Mouse (Mus musculus) midbrain, embryonic 13.5 days (tissue): ENCODE data around the gene Spns2. TPM values are rescaled to one million over a fixed set of nuclear protein-coding genes. Genes with fewer than 3 reads are reported as not detected.

ENCODE experiments used
- ATAC-seq: fragments of 200-750 bp; cut with Nextera tagmentation; 2 replicates; pipeline ENCODE4 v1.8.0; 2017; ENCODE audit warnings: mild to moderate bottlenecking, moderate TSS enrichment, moderate library complexity
- H3K27ac ChIP-seq: fragments of 300-500 bp; sonication (generic); 2 replicates; pipeline ENCODE4 v1.5.1; 2015; ENCODE audit warnings: inconsistent platforms, mild to moderate bottlenecking, moderate library complexity
- H3K27me3 ChIP-seq: fragments of 300-500 bp; sonication (generic); 2 replicates; pipeline ENCODE4 v1.6.1; 2015; ENCODE audit warnings: mild to moderate bottlenecking, inconsistent platforms
- H3K36me3 ChIP-seq: fragments of 300-500 bp; sonication (generic); 2 replicates; pipeline ENCODE4 v1.6.1; 2015; ENCODE audit warnings: mild to moderate bottlenecking, inconsistent platforms
- H3K4me1 ChIP-seq: fragments of 300-500 bp; sonication (generic); replicated peaks from 2 replicates; pipeline ENCODE4 v1.6.1; 2015; ENCODE audit warnings: inconsistent platforms
- H3K4me2 ChIP-seq: fragments of 300-500 bp; sonication (generic); replicated peaks from 2 replicates; pipeline ENCODE4 v1.6.1; 2015; ENCODE audit warnings: moderate library complexity, mild to moderate bottlenecking, inconsistent platforms
- H3K4me3 ChIP-seq: fragments of 300-500 bp; sonication (generic); replicated peaks from 2 replicates; pipeline ENCODE4 v1.5.1; 2015; ENCODE audit warnings: mild to moderate bottlenecking, inconsistent platforms
- H3K9ac ChIP-seq: fragments of 300-500 bp; sonication (generic); replicated peaks from 2 replicates; pipeline ENCODE4 v1.6.1; 2015; ENCODE audit warnings: mild to moderate bottlenecking, inconsistent platforms
- H3K9me3 ChIP-seq: fragments of 300-500 bp; sonication (generic); 2 replicates; pipeline ENCODE4 v1.6.1; 2016; ENCODE audit warnings: mild to moderate bottlenecking, inconsistent platforms
- WGBS: fragments of 180-500 bp; shearing (Covaris S2); methylation state at CpG from one replicate; pipeline ENCODE4 v1.1.7; 2015; 5-methylcytosine and 5-hydroxymethylcytosine counted together
- polyA plus RNA-seq: library from polyadenylated mRNA; unstranded; fragments of >200 nt; fragmentation: Nextera tagmentation; extraction: Ambion mirVana; gene quantifications from 2 replicates; pipeline ENCODE4 v1.2.1, GENCODE M21; 2015

Gene Spns2
- polyA plus RNA-seq, 1 experiment from 2014 or later = 7.8 TPM

- H3K27ac ChIP-seq = no peak overlapping the region
- no peaks in the 10 kb centered on the region for H3K36me3 ChIP-seq
- H3K9me3 ChIP-seq = no peaks in the 10 kb centered on the region
- no peak overlapping the region for H3K9ac ChIP-seq
- ATAC-seq = no peak
- no peak overlapping the region for H3K4me3 ChIP-seq
- H3K27me3 ChIP-seq = no peaks in the 10 kb centered on the region
- H3K4me2 ChIP-seq = no peak overlapping the region
- H3K4me1 ChIP-seq = no peaks in the 10 kb centered on the region
These were observed 64.5 kb downstream of the Spns2 start for GRCm38 (mm10) chr11:72425201-72425600.

GRCm38 (mm10) chr11:72423686-72424085, 66.0 kb downstream of the Spns2 start:
- Histone ChIP-seq H3K27ac (no peak overlapping the region), H3K9me3 (no peaks in the 10 kb centered on the region), H3K9ac (no peak overlapping the region), H3K4me2 (no peak overlapping the region), H3K36me3 (no peaks in the 10 kb centered on the region), H3K4me1 (no peaks in the 10 kb centered on the region), H3K27me3 (no peaks in the 10 kb centered on the region), H3K4me3 (no peak overlapping the region)
- WGBS = 85% methylated on average over 4 of the region's 4 CpGs
- no peak for ATAC-seq

DNA sequence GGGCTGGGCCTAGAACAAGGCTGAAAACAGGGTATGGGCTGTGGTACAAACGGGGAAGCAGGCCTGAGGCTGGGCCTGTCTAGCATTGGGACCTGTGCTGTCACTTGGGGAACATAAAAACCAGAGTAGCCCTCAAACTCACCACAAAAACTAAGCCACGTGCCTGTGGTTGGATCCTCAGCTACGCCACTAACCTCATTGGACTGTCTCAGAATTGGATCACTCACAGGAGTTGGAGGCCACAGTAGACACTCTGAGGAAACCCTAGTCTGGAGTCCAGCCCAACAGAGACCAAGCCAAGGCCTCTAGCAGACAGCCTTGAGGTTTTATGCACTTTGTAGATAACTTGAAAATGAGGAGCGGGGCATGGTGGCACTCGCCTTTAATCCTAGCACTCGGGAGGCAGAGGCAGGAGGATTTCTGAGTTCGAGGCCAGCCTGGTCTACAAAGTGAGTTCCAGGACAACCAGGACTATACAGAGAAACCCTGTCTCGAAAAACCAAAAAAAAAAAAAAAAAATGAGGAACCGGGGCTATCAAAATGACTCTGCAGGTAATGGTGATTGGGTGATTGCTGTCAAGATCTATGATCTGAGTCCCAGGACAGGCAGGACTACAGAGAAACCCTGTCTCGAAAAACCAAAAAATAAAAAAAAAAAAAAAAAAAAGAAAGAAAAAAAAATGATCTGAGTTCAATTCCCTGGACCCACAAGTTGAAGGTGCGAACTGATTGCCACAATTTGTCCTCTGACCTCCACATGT, 68.0 kb downstream of the Spns2 start:
- H3K9me3 ChIP-seq = no peaks in the 10 kb centered on the region

GRCm38 (mm10) chr11:72420460-72421122, 69.1 kb downstream of the Spns2 start:
- Histone ChIP-seq H3K4me3 (no peak overlapping the region), H3K9ac (no peak overlapping the region), H3K4me2 (no peak overlapping the region), H3K4me1 (peaks cover 15% of the 10 kb centered on the region), H3K27me3 (no peaks in the 10 kb centered on the region), H3K9me3 (no peaks in the 10 kb centered on the region), H3K27ac (no peak overlapping the region), H3K36me3 (no peaks in the 10 kb centered on the region)
- 83% methylated on average over 6 of the region's 6 CpGs for WGBS
- no peak for ATAC-seq

More for the DNA sequence above, 68.0 kb downstream of the Spns2 start:
- Histone ChIP-seq H3K4me3 (no peak overlapping the region), H3K36me3 (no peaks in the 10 kb centered on the region), H3K4me1 (peaks cover 15% of the 10 kb centered on the region), H3K27me3 (no peaks in the 10 kb centered on the region), H3K27ac (no peak overlapping the region), H3K4me2 (no peak overlapping the region), H3K9ac (no peak overlapping the region)
- WGBS = 93% methylated on average over 11 of the region's 11 CpGs
- ATAC-seq = no peak

DNA sequence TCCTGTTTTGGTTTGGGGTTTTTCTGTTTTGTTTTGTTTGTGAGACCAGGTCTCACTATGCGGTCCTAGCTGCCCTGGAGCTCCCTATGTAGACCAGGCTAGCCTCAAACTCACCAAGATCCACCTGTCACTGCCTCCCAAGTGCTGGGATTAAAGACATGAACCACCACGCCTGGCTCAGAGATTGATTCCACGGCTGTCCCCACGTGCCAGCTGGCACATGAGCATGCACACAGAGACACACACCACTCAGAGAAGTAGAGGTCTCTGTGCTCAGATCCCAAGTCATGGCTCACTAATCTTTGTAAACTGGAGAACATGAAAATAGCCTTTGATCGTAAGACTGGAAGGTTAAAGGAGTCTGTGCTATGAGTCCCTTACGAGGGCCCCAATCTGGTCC, 70.7 kb downstream of the Spns2 start:
- H3K4me1 ChIP-seq = peaks cover 15% of the 10 kb centered on the region
- H3K9me3 ChIP-seq = no peaks in the 10 kb centered on the region
- no peak overlapping the region for H3K27ac ChIP-seq
- no peak overlapping the region for H3K4me2 ChIP-seq
- ATAC-seq = no peak
- no peaks in the 10 kb centered on the region for H3K36me3 ChIP-seq
- whole genome bisulfite sequencing = 93% methylated on average over 6 of the region's 6 CpGs
- peaks cover 7% of the 10 kb centered on the region; the same call in 1 of the 2 replicates for H3K27me3 ChIP-seq
- no peak overlapping the region for H3K4me3 ChIP-seq
- no peak overlapping the region for H3K9ac ChIP-seq

DNA sequence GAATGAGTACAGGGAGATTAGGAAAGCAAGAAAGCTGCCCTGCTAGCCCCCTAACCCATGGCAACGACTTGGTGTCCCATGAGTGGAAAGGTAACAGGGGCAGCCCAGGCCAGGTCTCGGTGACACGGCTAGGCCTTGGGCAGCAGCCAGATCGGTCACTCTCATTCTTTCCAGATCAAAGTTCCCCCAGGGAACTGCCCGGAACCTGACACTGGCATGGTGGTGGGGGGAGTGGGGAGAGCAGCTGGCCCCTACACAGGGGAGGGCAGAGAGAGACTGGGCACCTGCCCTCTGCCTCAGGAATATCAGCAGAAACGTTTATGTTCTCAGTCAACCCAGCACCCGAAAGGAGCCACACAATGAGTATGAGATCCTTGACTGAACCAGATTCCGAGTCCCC, 71.5 kb downstream of the Spns2 start:
- Histone ChIP-seq H3K9me3 (no peaks in the 10 kb centered on the region), H3K4me3 (no peak overlapping the region), H3K36me3 (no peaks in the 10 kb centered on the region), H3K27me3 (peaks cover 13% of the 10 kb centered on the region; the same call in 1 of the 2 replicates), H3K9ac (no peak overlapping the region), H3K27ac (no peak overlapping the region), H3K4me2 (no peak overlapping the region), H3K4me1 (peaks cover 15% of the 10 kb centered on the region)
- no peak for ATAC-seq
- WGBS = 42% methylated on average over 8 of the region's 8 CpGs

- Histone ChIP-seq H3K9ac (no peak overlapping the region), H3K4me2 (no peak overlapping the region), H3K27ac (no peak overlapping the region; the same call in 1 of the 2 replicates), H3K36me3 (no peaks in the 10 kb centered on the region), H3K27me3 (peaks cover 21% of the 10 kb centered on the region; the same call in 1 of the 2 replicates), H3K4me1 (peaks cover 15% of the 10 kb centered on the region), H3K9me3 (no peaks in the 10 kb centered on the region), H3K4me3 (no peak overlapping the region)
- WGBS = 6% methylated on average over 4 of the region's 4 CpGs
- ATAC-seq = no peak; the same call in 1 of the 2 replicates
These were observed 72.3 kb downstream of the Spns2 start for GRCm38 (mm10) chr11:72417376-72417775.

DNA sequence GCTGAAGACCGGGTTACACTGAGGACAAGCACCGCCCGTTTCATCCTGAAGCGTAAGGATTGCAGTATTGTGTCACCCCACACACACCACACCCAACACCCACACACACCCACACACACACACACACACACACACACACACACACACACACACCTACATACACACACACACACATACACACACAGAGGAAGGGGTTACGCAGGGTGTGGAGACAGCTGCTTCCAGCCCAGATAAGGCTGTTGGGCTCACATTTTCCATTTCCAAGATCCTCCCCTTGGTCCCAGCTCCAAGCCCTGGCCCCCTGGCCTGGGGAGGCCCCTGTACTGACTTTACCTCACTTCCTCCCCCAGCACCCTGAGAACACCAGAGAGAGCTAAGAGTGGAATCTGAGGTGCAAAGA, 73.0 kb downstream of the Spns2 start:
- Histone ChIP-seq H3K9ac (no peak overlapping the region), H3K9me3 (no peaks in the 10 kb centered on the region), H3K27me3 (peaks cover 28% of the 10 kb centered on the region), H3K4me1 (peaks cover 18% of the 10 kb centered on the region), H3K4me2 (no peak overlapping the region), H3K4me3 (no peak overlapping the region), H3K27ac (no peak overlapping the region), H3K36me3 (no peaks in the 10 kb centered on the region)
- 100% methylated on average over 5 of the region's 5 CpGs for WGBS
- no peak for ATAC-seq

- H3K27ac ChIP-seq = no peak overlapping the region
- H3K4me1 ChIP-seq = peaks cover 32% of the 10 kb centered on the region
- H3K27me3 ChIP-seq = peaks cover 42% of the 10 kb centered on the region
- H3K9me3 ChIP-seq = no peaks in the 10 kb centered on the region
- no peaks in the 10 kb centered on the region for H3K36me3 ChIP-seq
- no peak overlapping the region for H3K4me3 ChIP-seq
- WGBS = 91% methylated on average over 8 of the region's 8 CpGs
- no peak for ATAC-seq
- H3K9ac ChIP-seq = no peak overlapping the region
- no peak overlapping the region for H3K4me2 ChIP-seq
These were observed 74.5 kb downstream of the Spns2 start for GRCm38 (mm10) chr11:72415155-72415554.

DNA sequence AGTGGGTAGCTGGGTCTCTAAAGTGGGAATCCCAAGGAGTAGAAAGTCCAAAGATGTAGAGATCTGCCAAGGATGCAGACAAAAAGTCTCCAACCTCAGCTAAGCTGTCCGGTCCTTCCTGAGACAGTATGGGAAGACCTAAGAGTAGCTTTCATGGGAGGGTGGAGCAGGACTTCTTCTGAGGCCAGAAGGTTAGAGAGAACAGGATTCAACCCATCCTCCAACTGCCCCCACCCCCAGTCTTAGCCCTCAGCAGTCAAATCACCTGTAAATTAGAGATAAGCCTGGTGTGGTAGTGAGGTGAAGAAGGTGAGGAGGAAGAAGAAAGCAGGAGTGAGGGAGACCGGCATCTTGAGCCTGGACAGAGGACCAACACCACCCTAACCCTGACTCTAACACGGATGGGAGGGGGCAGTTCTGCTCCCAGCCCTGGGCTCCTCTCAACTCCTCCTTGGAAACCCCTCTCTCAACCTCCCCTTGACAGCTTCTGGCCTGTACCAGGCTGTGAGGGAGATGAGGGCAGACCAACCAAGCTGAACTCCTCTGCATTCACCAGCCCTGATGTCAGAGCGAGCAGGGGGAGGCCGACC, 76.0 kb downstream of the Spns2 start:
- H3K9ac ChIP-seq = no peak overlapping the region
- 62% methylated on average over 5 of the region's 5 CpGs for WGBS
- H3K27me3 ChIP-seq = peaks cover 56% of the 10 kb centered on the region

DNA sequence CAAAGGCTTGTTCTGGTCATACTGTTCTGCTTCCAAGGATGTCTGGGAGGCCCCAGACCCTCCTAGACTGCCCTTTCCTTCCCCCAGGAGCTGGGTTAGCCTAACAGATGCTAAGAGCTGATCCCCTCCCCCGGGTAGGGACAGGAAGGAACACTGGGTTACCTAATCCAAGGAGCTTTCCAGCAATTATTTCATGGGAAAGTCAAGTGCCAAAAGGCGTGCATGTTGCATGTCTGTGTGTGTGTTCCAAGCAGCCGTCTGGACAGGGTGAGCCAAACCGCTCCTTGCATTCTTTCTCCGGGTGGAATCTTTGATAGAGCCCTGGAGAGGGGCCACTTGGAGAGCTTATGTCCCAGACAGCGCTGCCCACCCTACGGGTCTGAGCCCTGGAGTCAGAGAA, 76.7 kb downstream of the Spns2 start:
- 76% methylated on average over 7 of the region's 7 CpGs for WGBS
- no peak for ATAC-seq
- Histone ChIP-seq H3K4me2 (no peak overlapping the region), H3K9ac (no peak overlapping the region), H3K4me1 (peaks cover 29% of the 10 kb centered on the region), H3K9me3 (no peaks in the 10 kb centered on the region), H3K36me3 (no peaks in the 10 kb centered on the region), H3K4me3 (no peak overlapping the region), H3K27ac (no peak overlapping the region), H3K27me3 (peaks cover 62% of the 10 kb centered on the region)

More for the DNA sequence above, 76.0 kb downstream of the Spns2 start:
- Histone ChIP-seq H3K9me3 (no peaks in the 10 kb centered on the region), H3K4me3 (no peak overlapping the region), H3K4me1 (peaks cover 32% of the 10 kb centered on the region), H3K36me3 (no peaks in the 10 kb centered on the region), H3K4me2 (no peak overlapping the region), H3K27ac (no peak overlapping the region)
- no peak for ATAC-seq

- H3K27ac ChIP-seq = no peak overlapping the region
- H3K4me3 ChIP-seq = peak overlapping the region; percentile 59
- 30% methylated on average over 9 of the region's 9 CpGs for WGBS
- peak overlapping the region; percentile 99 for H3K4me2 ChIP-seq
- no peaks in the 10 kb centered on the region for H3K9me3 ChIP-seq
- no peaks in the 10 kb centered on the region for H3K36me3 ChIP-seq
- H3K27me3 ChIP-seq = peaks cover 65% of the 10 kb centered on the region
- H3K9ac ChIP-seq = peak overlapping the region; percentile 73
- no peak for ATAC-seq
- H3K4me1 ChIP-seq = peaks cover 18% of the 10 kb centered on the region
These were observed 77.8 kb downstream of the Spns2 start for GRCm38 (mm10) chr11:72411945-72412344.
